Mouse (Mus musculus): ENCODE measurements at regions not wholly inside any gene's neighbourhood (a gene's known extent, or its start where the extent isn't known, plus 50 kb on each side); places are given as distances from the start of the nearest gene placed in this dataset.
A peak's percentile ranks its signal among the peaks of the same experiment; 100 is the strongest.

- Histone ChIP-seq H3K27me3 (replicated peaks) (no peaks in the 10 kb centered on the region), H3K79me2 (replicated peaks; ENCODE audit: control insufficient read depth, extremely low read depth, insufficient read depth, poor library complexity, severe bottlenecking) (no peaks in the 10 kb centered on the region), H3K4me3 (replicated peaks in 1 of 3; ENCODE audit: low read depth in 2 of 3, low read length in 2 of 3, poor library complexity in 1 of 3) (no peak overlapping the region), H3K27ac (ENCODE audit: insufficient read depth, low read depth) (no peak overlapping the region), H3K9ac (ENCODE audit: insufficient read depth, low read depth) (no peak overlapping the region), H3K4me2 (ENCODE audit: insufficient read depth, low read depth, poor library complexity, severe bottlenecking) (peak overlapping the region; percentile 21; the same call in 1 of the 2 replicates), H3K9me3 (replicated peaks; ENCODE audit: low read length) (no peaks in the 10 kb centered on the region), H3K4me1 (ENCODE audit: control insufficient read depth in 1 of 2, insufficient read depth in 2 of 2) (peaks cover 3 to 30% of the 10 kb centered on the region in 2 experiments), H3K36me3 (replicated peaks in 1 of 2; ENCODE audit: control insufficient read depth in 1 of 2, insufficient read depth in 1 of 2, low read length in 1 of 2) (no peaks in the 10 kb centered on the region)
- dilution Hi-C loops (cut with MboI; ENCODE audit: extremely low pct_ligation_motif_present, extremely low pct_unique_long_range_greater_than_20kb, low sequenced_read_pairs) (no loop called here), in situ Hi-C loops (cut with MboI; ENCODE audit: low pct_ligation_motif_present, low pct_unique_long_range_greater_than_20kb, low sequenced_read_pairs) (loop anchor here (5.0 to 25.0 kb wide), 2 partner anchors 72 to 537 kb away; no protein-coding TSS in a partner anchor)
- peak; percentile 28 for DNase-seq (ENCODE audit: extremely low read depth)
- TF ChIP-seq ZKSCAN1 (IDR thresholded peaks at IDR 0.05; ENCODE audit: borderline replicate concordance, low read depth, low read length): no peak
- TF ChIP-seq ZC3H11A (IDR thresholded peaks at IDR 0.05; ENCODE audit: low read depth, low read length): peak; percentile 37; the same call in 1 of the 2 replicates
- peak; percentile 79 for TF ChIP-seq RAD21 (IDR thresholded peaks at IDR 0.05; ENCODE audit: low read depth, low read length)
- TF ChIP-seq SMC3 (IDR thresholded peaks at IDR 0.05; ENCODE audit: low read depth, low read length): peak; percentile 73
- TF ChIP-seq CTCF (conservative IDR thresholded peaks at IDR 0.05 in 1 of 2, IDR thresholded peaks at IDR 0.05 in 1 of 2; ENCODE audit: low read depth in 2 of 2, low read length in 2 of 2): peak in 1 of 2 experiments; percentile 59; a peak in 2 of 4 replicates
Measured at GRCm38 (mm10) chr6:68749699-68750098, 1214.1 kb upstream of the Tacstd2 start.

- dilution Hi-C loops (cut with MboI; ENCODE audit: extremely low pct_ligation_motif_present, extremely low pct_unique_long_range_greater_than_20kb, low sequenced_read_pairs): no loop called here
- no peaks in the 10 kb centered on the region for H3K9me3 ChIP-seq (replicated peaks; ENCODE audit: low read length)
- in situ Hi-C loops (cut with MboI; ENCODE audit: low pct_ligation_motif_present, low pct_unique_long_range_greater_than_20kb, low sequenced_read_pairs): no loop called here
Measured at GRCm38 (mm10) chr6:68738573-68738972, 1203.0 kb upstream of the Tacstd2 start.

GRCm38 (mm10) chr6:68736647-68737046 lies 1201.1 kb upstream of the Tacstd2 start:
- H3K27me3 ChIP-seq (replicated peaks): no peaks in the 10 kb centered on the region
- H3K27ac ChIP-seq (ENCODE audit: insufficient read depth, low read depth): no peak overlapping the region
- H3K4me1 ChIP-seq (ENCODE audit: control insufficient read depth in 1 of 2, insufficient read depth in 2 of 2): peaks cover 0 to 21% of the 10 kb centered on the region in 2 experiments; a peak in 3 of 4 replicates
- dilution Hi-C loops (cut with MboI; ENCODE audit: extremely low pct_ligation_motif_present, extremely low pct_unique_long_range_greater_than_20kb, low sequenced_read_pairs): no loop called here
- in situ Hi-C loops (cut with MboI; ENCODE audit: low pct_ligation_motif_present, low pct_unique_long_range_greater_than_20kb, low sequenced_read_pairs): no loop called here
- 0 out of 2 replicates have a peak overlapping the region, but pooled peaks have one; percentile 34 for H3K9ac ChIP-seq (ENCODE audit: insufficient read depth, low read depth)
- H3K4me3 ChIP-seq (replicated peaks in 1 of 3; ENCODE audit: low read depth in 2 of 3, low read length in 2 of 3, poor library complexity in 1 of 3): peak overlapping the region in 1 of 3 experiments; percentile 40
- H3K36me3 ChIP-seq (replicated peaks in 1 of 2; ENCODE audit: control insufficient read depth in 1 of 2, insufficient read depth in 1 of 2, low read length in 1 of 2): no peaks in the 10 kb centered on the region
- H3K79me2 ChIP-seq (replicated peaks; ENCODE audit: control insufficient read depth, extremely low read depth, insufficient read depth, poor library complexity, severe bottlenecking): no peaks in the 10 kb centered on the region
- H3K4me2 ChIP-seq (ENCODE audit: insufficient read depth, low read depth, poor library complexity, severe bottlenecking): peak overlapping the region; percentile 41
- H3K9me3 ChIP-seq (replicated peaks; ENCODE audit: low read length): no peaks in the 10 kb centered on the region
- DNase-seq (ENCODE audit: extremely low read depth): peak; percentile 84
- TF ChIP-seq UBTF (IDR thresholded peaks at IDR 0.05; ENCODE audit: low read depth, low read length) (no peak), CHD2 (IDR thresholded peaks at IDR 0.05; ENCODE audit: low read length) (no peak), ZC3H11A (IDR thresholded peaks at IDR 0.05; ENCODE audit: low read depth, low read length) (no peak), KAT2A (IDR thresholded peaks at IDR 0.05; ENCODE audit: insufficient replicate concordance, low read length) (no peak), ETS1 (conservative IDR thresholded peaks at IDR 0.05; ENCODE audit: low read depth, low read length) (peak; percentile 87), SIN3A (IDR thresholded peaks at IDR 0.05; ENCODE audit: low read length) (no peak), BHLHE40 (IDR thresholded peaks at IDR 0.05; ENCODE audit: low read depth, low read length) (peak; percentile 73), JUN (IDR thresholded peaks at IDR 0.05; ENCODE audit: insufficient read depth, low read depth, low read length) (peak; percentile 59), ZMIZ1 (IDR thresholded peaks at IDR 0.05; ENCODE audit: low read depth, low read length) (no peak), TBP (conservative IDR thresholded peaks at IDR 0.05; ENCODE audit: low read depth, low read length) (no peak), NRF1 (IDR thresholded peaks at IDR 0.05; ENCODE audit: low read depth, low read length) (no peak), EP300 (IDR thresholded peaks at IDR 0.05; ENCODE audit: low read length) (peak; percentile 77), SMC3 (IDR thresholded peaks at IDR 0.05; ENCODE audit: low read depth, low read length) (no peak), MYC (IDR thresholded peaks at IDR 0.05; ENCODE audit: low read depth, low read length) (no peak), ELF1 (IDR thresholded peaks at IDR 0.05; ENCODE audit: low read depth, low read length) (no peak), HCFC1 (IDR thresholded peaks at IDR 0.05; ENCODE audit: low read depth, low read length) (no peak), MXI1 (IDR thresholded peaks at IDR 0.05; ENCODE audit: low read depth, low read length) (no peak), RCOR1 (conservative IDR thresholded peaks at IDR 0.05; ENCODE audit: low read depth, low read length) (no peak), NELFE (IDR thresholded peaks at IDR 0.05; ENCODE audit: low read depth, low read length) (no peak), USF1 (IDR thresholded peaks at IDR 0.05; ENCODE audit: low read depth, low read length) (no peak), MAZ (IDR thresholded peaks at IDR 0.05; ENCODE audit: low read depth, low read length) (no peak)

More at GRCm38 (mm10) chr6:68738573-68738972, 1203.0 kb upstream of the Tacstd2 start:
- Histone ChIP-seq H3K4me1 (ENCODE audit: control insufficient read depth in 1 of 2, insufficient read depth in 2 of 2) (peaks cover 0 to 20% of the 10 kb centered on the region in 2 experiments; a peak in 3 of 4 replicates), H3K27me3 (replicated peaks) (no peaks in the 10 kb centered on the region), H3K79me2 (replicated peaks; ENCODE audit: control insufficient read depth, extremely low read depth, insufficient read depth, poor library complexity, severe bottlenecking) (no peaks in the 10 kb centered on the region), H3K36me3 (replicated peaks in 1 of 2; ENCODE audit: control insufficient read depth in 1 of 2, insufficient read depth in 1 of 2, low read length in 1 of 2) (no peaks in the 10 kb centered on the region), H3K27ac (ENCODE audit: insufficient read depth, low read depth) (no peak overlapping the region), H3K4me2 (ENCODE audit: insufficient read depth, low read depth, poor library complexity, severe bottlenecking) (no peak overlapping the region), H3K9ac (ENCODE audit: insufficient read depth, low read depth) (no peak overlapping the region), H3K4me3 (replicated peaks in 1 of 3; ENCODE audit: low read depth in 2 of 3, low read length in 2 of 3, poor library complexity in 1 of 3) (no peak overlapping the region)
- DNase-seq (ENCODE audit: extremely low read depth): no peak
- TF ChIP-seq USF1 (IDR thresholded peaks at IDR 0.05; ENCODE audit: low read depth, low read length) (no peak), BHLHE40 (IDR thresholded peaks at IDR 0.05; ENCODE audit: low read depth, low read length) (no peak), EP300 (IDR thresholded peaks at IDR 0.05; ENCODE audit: low read length) (no peak), ZC3H11A (IDR thresholded peaks at IDR 0.05; ENCODE audit: low read depth, low read length) (no peak), PAX5 (IDR thresholded peaks at IDR 0.05; ENCODE audit: low read length) (no peak), SIN3A (IDR thresholded peaks at IDR 0.05; ENCODE audit: low read length) (no peak)

Measured in CH12.LX (cell line).